Mouse (Mus musculus) heart, adult 2 months (tissue): Measurements from ENCODE around the gene Acot6.

Source experiments
- CTCF ChIP-seq: fragments of 200-600 bp; IDR thresholded peaks from 2 replicates; pipeline ENCODE4 v1.8.1; 2022; ENCODE audit warnings: antibody characterized with exemption, mild to moderate bottlenecking, moderate library complexity
- EP300 ChIP-seq: fragments of 200-500 bp; IDR thresholded peaks from 2 replicates; pipeline ENCODE4 v1.6.1; 2011; ENCODE audit warnings: low read depth, low read length, control low read depth; ENCODE audit not compliant: insufficient read depth
- POLR2A ChIP-seq: fragments of 200-500 bp; IDR thresholded peaks from 2 replicates; pipeline ENCODE4 v1.6.1; 2011; ENCODE audit warnings: mild to moderate bottlenecking, low read depth, low read length, control low read depth; ENCODE audit not compliant: insufficient read depth

- no peak for TF ChIP-seq CTCF
- TF ChIP-seq POLR2A = no peak
- TF ChIP-seq EP300 = no peak
Measured at GRCm38 (mm10) chr12:84101493-84101845, 1.0 kb downstream of the Acot6 start.
